24 mouse cellular contexts compared by ENCODE assay signal in the genomic region with DNA sequence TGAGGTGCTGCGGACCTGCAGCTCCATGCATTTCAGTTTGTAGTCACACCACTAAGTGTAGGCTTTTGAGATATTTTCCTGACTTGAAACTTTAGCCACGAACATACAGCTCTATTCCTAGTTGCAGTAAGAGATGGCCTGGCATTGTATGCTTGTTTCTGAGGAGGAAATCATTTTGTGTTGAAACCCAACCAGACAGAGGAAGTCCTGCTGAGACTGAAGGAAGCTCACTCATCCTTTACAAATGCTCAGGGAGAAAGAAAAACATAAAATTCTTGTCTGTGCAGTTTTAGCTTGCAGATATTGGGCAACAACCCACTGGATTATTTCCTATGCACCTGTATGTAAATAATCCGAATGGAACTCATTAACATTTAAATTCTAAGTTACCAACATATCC.
DNase-seq lines count a peak whose midpoint lies in the region; ATAC-seq and TF ChIP-seq lines count a peak whose summit lies in the region.
"Had no signal": no experiment of that assay in that cellular context is flagged by ENCODE, and none has a peak within 500 bp of the region (broad histone marks: within the 10 kb centered on the region; RNA-seq: fewer than 3 reads in every experiment).

No protein-coding gene starts in this region.

- no peak for ATAC-seq in midbrain, embryonic 14.5 days (ENCODE audit: low FRiP score, low TSS enrichment)
- no peak for ATAC-seq in midbrain, postnatal 0 days (ENCODE audit: low FRiP score)
- ATAC-seq: forebrain, embryonic 15.5 days; intestine, postnatal 0 days; Patski had no signal

- H3K4me1 ChIP-seq in midbrain, embryonic 14.5 days (ENCODE audit: control insufficient read depth, insufficient read depth, low read length): no peaks in the 10 kb centered on the region; the same call in 1 of the 2 replicates
- peaks cover 4% of the 10 kb centered on the region; the same call in 1 of the 2 replicates for H3K4me1 ChIP-seq in midbrain, postnatal 0 days (ENCODE audit: insufficient read depth, low read length)
- H3K4me1 ChIP-seq: embryonic facial prominence, embryonic 12.5 days; embryonic facial prominence, embryonic 15.5 days had no signal

- DNase-seq in cerebellum, adult 9-10 months: peak; percentile 2
- no peak for DNase-seq in cerebellum, adult 18-20 months
- peak; percentile 69 to 76 for DNase-seq in cerebellum, postnatal 14 days
- DNase-seq in cerebellum, adult 11 months: no peak
- peak; percentile 37 for DNase-seq in midbrain, embryonic 14.5 days
- DNase-seq in midbrain, postnatal 0 days (ENCODE audit: low spot score): no peak
- DNase-seq in cerebellum, postnatal 25 days: peak; percentile 24 to 54
- DNase-seq in natural killer cell, adult 2 months (ENCODE audit: low spot score in 2 of 2): no peak
- DNase-seq: adrenal gland, postnatal 10 days; adrenal gland, postnatal 36 days; B cell, adult 2 months; gastrocnemius, postnatal 14 days; heart, adult 11 months; kidney, adult 2 months had no signal

- H3K27ac ChIP-seq in midbrain, embryonic 14.5 days (replicated peaks; ENCODE audit: low read depth, low read length): no peak overlapping the region
- H3K27ac ChIP-seq in midbrain, postnatal 0 days (ENCODE audit: low read depth, low read length): no peak overlapping the region
- H3K27ac ChIP-seq: embryonic facial prominence, embryonic 12.5 days; embryonic facial prominence, embryonic 15.5 days; forebrain, embryonic 15.5 days; hindbrain, embryonic 12.5 days; hindbrain, embryonic 15.5 days had no signal

- H3K36me3 ChIP-seq in midbrain, embryonic 14.5 days (ENCODE audit: control insufficient read depth, insufficient read depth, low read length): no peaks in the 10 kb centered on the region
- H3K36me3 ChIP-seq in midbrain, postnatal 0 days (ENCODE audit: insufficient read depth, low read length): no peaks in the 10 kb centered on the region
- H3K36me3 ChIP-seq: embryonic facial prominence, embryonic 12.5 days; embryonic facial prominence, embryonic 15.5 days; forebrain, embryonic 15.5 days; G1E; hindbrain, embryonic 12.5 days; hindbrain, embryonic 15.5 days had no signal

- no peaks in the 10 kb centered on the region for H3K9me3 ChIP-seq in midbrain, embryonic 14.5 days (ENCODE audit: control insufficient read depth, low read length)
- no peaks in the 10 kb centered on the region for H3K9me3 ChIP-seq in midbrain, postnatal 0 days (ENCODE audit: low read length)
- H3K9me3 ChIP-seq: embryonic facial prominence, embryonic 12.5 days; embryonic facial prominence, embryonic 15.5 days; forebrain, embryonic 15.5 days; G1E; hindbrain, embryonic 12.5 days; hindbrain, embryonic 15.5 days had no signal

- no peak for TF ChIP-seq CTCF in midbrain, postnatal 0 days (IDR thresholded peaks at IDR 0.05)

- H3K4me3 ChIP-seq in midbrain, embryonic 14.5 days (replicated peaks; ENCODE audit: low read depth, low read length): no peak overlapping the region
- no peak overlapping the region for H3K4me3 ChIP-seq in midbrain, postnatal 0 days (ENCODE audit: low read depth, low read length)
- H3K4me3 ChIP-seq: embryonic facial prominence, embryonic 12.5 days; embryonic facial prominence, embryonic 15.5 days; forebrain, embryonic 15.5 days; hindbrain, embryonic 12.5 days; hindbrain, embryonic 15.5 days had no signal

- H3K27me3 ChIP-seq in midbrain, embryonic 14.5 days (ENCODE audit: control insufficient read depth, insufficient read depth, low read length): no peaks in the 10 kb centered on the region
- no peaks in the 10 kb centered on the region for H3K27me3 ChIP-seq in midbrain, postnatal 0 days (ENCODE audit: insufficient read depth, low read length)
- H3K27me3 ChIP-seq: CH12.LX; embryonic facial prominence, embryonic 12.5 days; embryonic facial prominence, embryonic 15.5 days; forebrain, embryonic 15.5 days; hindbrain, embryonic 12.5 days; hindbrain, embryonic 15.5 days; Patski had no signal

- no peak overlapping the region for H3K9ac ChIP-seq in midbrain, embryonic 14.5 days (replicated peaks; ENCODE audit: low read length)
- no peak overlapping the region for H3K9ac ChIP-seq in midbrain, postnatal 0 days (replicated peaks; ENCODE audit: low read length, poor library complexity, severe bottlenecking)
- H3K9ac ChIP-seq: embryonic facial prominence, embryonic 12.5 days; embryonic facial prominence, embryonic 15.5 days; forebrain, embryonic 15.5 days; hindbrain, embryonic 12.5 days; hindbrain, embryonic 15.5 days had no signal

- H3K4me2 ChIP-seq in midbrain, embryonic 14.5 days (ENCODE audit: low read length): no peak overlapping the region
- H3K4me2 ChIP-seq in midbrain, postnatal 0 days (ENCODE audit: low read depth, low read length, poor library complexity, severe bottlenecking): no peak overlapping the region
- H3K4me2 ChIP-seq: embryonic facial prominence, embryonic 12.5 days; embryonic facial prominence, embryonic 15.5 days; forebrain, embryonic 15.5 days; heart, embryonic 11.5 days; hindbrain, embryonic 12.5 days; hindbrain, embryonic 15.5 days had no signal

- 57% methylated on average over 3 of the region's 3 CpGs for WGBS in midbrain, embryonic 14.5 days
- 60% methylated on average over 3 of the region's 3 CpGs for WGBS in midbrain, postnatal 0 days

Comparison
In these comparisons a context has a peak if more than half of its experiments do, and no peak if none do; other contexts are left out.
1. DNase-seq: peak in cerebellum, adult 9-10 months (single experiment), cerebellum, postnatal 14 days (2 of 2), midbrain, embryonic 14.5 days (single experiment) and cerebellum, postnatal 25 days (2 of 2); none in cerebellum, adult 18-20 months (0 of 2), cerebellum, adult 11 months (single experiment), midbrain, postnatal 0 days (single experiment) and natural killer cell, adult 2 months (0 of 2).